Mouse (Mus musculus) cortical plate, adult 2 months (tissue): Measurements from ENCODE around the gene Tpd52l1.

Source experiments
- CTCF ChIP-seq: fragments of 200-500 bp; IDR thresholded peaks from 2 replicates; pipeline ENCODE4 v1.5.1; 2011; ENCODE audit warnings: mild to moderate bottlenecking, control low read depth, low read length; ENCODE audit not compliant: insufficient read depth; ENCODE audit errors: extremely low read depth
- POLR2A ChIP-seq: fragments of 200-500 bp; IDR thresholded peaks from 2 replicates; pipeline ENCODE4 v1.6.1; 2011; ENCODE audit warnings: mild to moderate bottlenecking, low read length, control low read depth; ENCODE audit not compliant: insufficient read depth; ENCODE audit errors: extremely low read depth

DNA sequence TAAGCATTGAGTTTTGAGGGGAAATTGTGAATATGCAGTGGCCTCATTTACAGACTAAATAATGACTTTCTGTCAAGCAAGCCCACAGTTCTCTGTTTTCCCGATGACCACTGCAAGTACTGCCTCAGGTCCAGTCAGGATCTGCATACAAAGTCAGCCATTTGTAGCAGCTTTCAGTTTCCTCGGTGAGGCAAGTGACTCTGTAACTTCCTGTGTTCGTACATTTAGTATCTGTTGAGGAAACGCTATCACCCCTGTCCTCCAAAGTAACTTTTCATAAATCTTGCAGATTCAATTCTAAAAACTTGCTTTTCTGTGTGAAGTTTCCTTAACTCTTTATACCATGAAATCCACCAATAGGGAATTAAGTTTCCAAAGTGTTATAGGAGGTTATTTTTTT lies 19.7 kb upstream of the Tpd52l1 start:
- TF ChIP-seq CTCF (no peak), POLR2A (no peak)
